Mouse (Mus musculus) CH12.LX (cell line): ENCODE measurements at regions not wholly inside any gene's neighbourhood (a gene's known extent, or its start where the extent isn't known, plus 50 kb on each side); places are given as distances from the start of the nearest gene placed in this dataset.

Experiments
- DNase-seq: peaks from one replicate; pipeline ENCODE4 v3.0.0-alpha.2; 2013; ENCODE audit errors: extremely low read depth
- H3K27ac ChIP-seq: 2 replicates; pipeline ENCODE4 v1.5.1; 2012; ENCODE audit warnings: low read depth, mild to moderate bottlenecking, control low read depth, moderate library complexity; ENCODE audit not compliant: insufficient read depth
- H3K27me3 ChIP-seq: replicated peaks from 2 replicates; pipeline ENCODE3; 2012; ENCODE audit warnings: inconsistent platforms
- H3K36me3 ChIP-seq, 2 experiments: replicated peaks in 1 of 2; 2 replicates each; pipeline versions ENCODE3 to v1.6.1; 2012; ENCODE audit warnings: inconsistent platforms in 1 of 2, low read length in 1 of 2, mild to moderate bottlenecking in 1 of 2, mixed read lengths in 1 of 2, moderate library complexity in 1 of 2; ENCODE audit not compliant: control insufficient read depth in 1 of 2, insufficient read depth in 1 of 2
- H3K4me1 ChIP-seq, 2 experiments: 2 replicates each; pipeline ENCODE4 v1.6.1; 2012; ENCODE audit warnings: inconsistent platforms in 1 of 2, moderate library complexity in 1 of 2; ENCODE audit not compliant: insufficient read depth in 2 of 2, control insufficient read depth in 1 of 2
- H3K4me2 ChIP-seq: 2 replicates; pipeline ENCODE4 v1.6.1; 2012; ENCODE audit warnings: low read depth, mild to moderate bottlenecking, control low read depth; ENCODE audit not compliant: poor library complexity, insufficient read depth, severe bottlenecking
- H3K4me3 ChIP-seq, 3 experiments: fragments of 150-350 bp in 1 of 3; sonication (generic) in 1 of 3; replicated peaks in 1 of 3; 2 replicates each; pipeline versions ENCODE3 to v1.5.1; 2011 to 2012; ENCODE audit warnings: low read depth in 2 of 3, low read length in 2 of 3, mild to moderate bottlenecking in 2 of 3, moderate library complexity in 2 of 3, control low read depth in 1 of 3, improper control_type of control experiment in 1 of 3, inconsistent platforms in 1 of 3, mixed read lengths in 1 of 3; ENCODE audit not compliant: poor library complexity in 1 of 3
- H3K79me2 ChIP-seq: replicated peaks from 2 replicates; pipeline ENCODE4 v1.6.1; 2012; ENCODE audit warnings: mild to moderate bottlenecking, moderate library complexity; ENCODE audit not compliant: control insufficient read depth, poor library complexity, insufficient read depth, severe bottlenecking; ENCODE audit errors: extremely low read depth
- H3K9ac ChIP-seq: 2 replicates; pipeline ENCODE4 v1.6.1; 2012; ENCODE audit warnings: low read depth, mild to moderate bottlenecking, control low read depth, moderate library complexity; ENCODE audit not compliant: insufficient read depth
- H3K9me3 ChIP-seq: replicated peaks from 2 replicates; pipeline ENCODE3; 2012; ENCODE audit warnings: low read length, inconsistent platforms, mixed read lengths
- CHD2 ChIP-seq: IDR thresholded peaks from 2 replicates; pipeline ENCODE4 v1.6.1; 2011; ENCODE audit warnings: low read length, improper control_type of control experiment
- EP300 ChIP-seq: IDR thresholded peaks from 2 replicates; pipeline ENCODE4 v1.6.1; 2011; ENCODE audit warnings: low read length, improper control_type of control experiment
- ETS1 ChIP-seq: conservative IDR thresholded peaks from 2 replicates; pipeline ENCODE4 v1.6.1; 2012; ENCODE audit warnings: low read depth, mild to moderate bottlenecking, inconsistent platforms, low read length, improper control_type of control experiment, moderate library complexity
- HCFC1 ChIP-seq: IDR thresholded peaks from 2 replicates; pipeline ENCODE4 v1.6.1; 2012; ENCODE audit warnings: low read depth, mild to moderate bottlenecking, inconsistent platforms, low read length, improper control_type of control experiment
- KAT2A ChIP-seq: IDR thresholded peaks from 2 replicates; pipeline ENCODE4 v1.6.1; 2012; ENCODE audit warnings: low read length, improper control_type of control experiment, inconsistent platforms; ENCODE audit not compliant: insufficient replicate concordance
- PAX5 ChIP-seq: IDR thresholded peaks from 2 replicates; pipeline ENCODE4 v1.6.1; 2012; ENCODE audit warnings: low read length, inconsistent platforms, mixed read lengths
- TCF12 ChIP-seq: IDR thresholded peaks from 2 replicates; pipeline ENCODE4 v1.6.1; 2014; ENCODE audit warnings: low read depth, mild to moderate bottlenecking, inconsistent platforms, low read length, improper control_type of control experiment
- ZNF384 ChIP-seq: IDR thresholded peaks from 2 replicates; pipeline ENCODE4 v1.6.1; 2012; ENCODE audit warnings: low read depth, low read length, improper control_type of control experiment, inconsistent platforms
- dilution Hi-C: fragments of 300-500 bp; cut with MboI; formaldehyde crosslinking; loops from 2 replicates; pipeline ENCODE4 v1.14.3; 2020; ENCODE audit warnings: low sequenced_read_pairs; ENCODE audit not compliant: extremely low pct_unique_long_range_greater_than_20kb, extremely low pct_ligation_motif_present
- in situ Hi-C: fragments of 300-500 bp; cut with MboI; formaldehyde crosslinking; loops from 3 replicates; pipeline ENCODE4 v1.14.3; 2019; ENCODE audit warnings: low sequenced_read_pairs, low pct_ligation_motif_present, low pct_unique_long_range_greater_than_20kb, mixed read lengths

DNA sequence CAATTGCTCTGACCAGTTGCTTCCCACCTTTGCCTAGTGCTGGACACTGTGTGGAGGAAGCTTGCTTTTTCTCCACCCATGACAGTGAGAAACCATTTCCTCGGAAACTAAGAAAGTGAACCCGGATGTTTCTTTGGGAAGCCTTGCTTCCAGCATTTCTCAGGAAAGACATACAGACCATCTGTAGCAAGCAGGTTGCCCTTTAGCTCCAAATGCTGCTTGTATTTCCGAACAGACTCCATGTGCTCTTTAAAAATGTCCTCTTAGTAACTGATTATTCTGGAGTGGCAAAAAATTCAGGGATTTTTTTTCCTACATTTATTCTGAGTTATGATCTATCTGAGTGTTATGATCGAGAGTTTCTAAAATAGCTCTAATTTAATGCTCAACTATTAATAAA, 577.9 kb upstream of the Nrsn1 start:
- DNase-seq = no peak

DNA sequence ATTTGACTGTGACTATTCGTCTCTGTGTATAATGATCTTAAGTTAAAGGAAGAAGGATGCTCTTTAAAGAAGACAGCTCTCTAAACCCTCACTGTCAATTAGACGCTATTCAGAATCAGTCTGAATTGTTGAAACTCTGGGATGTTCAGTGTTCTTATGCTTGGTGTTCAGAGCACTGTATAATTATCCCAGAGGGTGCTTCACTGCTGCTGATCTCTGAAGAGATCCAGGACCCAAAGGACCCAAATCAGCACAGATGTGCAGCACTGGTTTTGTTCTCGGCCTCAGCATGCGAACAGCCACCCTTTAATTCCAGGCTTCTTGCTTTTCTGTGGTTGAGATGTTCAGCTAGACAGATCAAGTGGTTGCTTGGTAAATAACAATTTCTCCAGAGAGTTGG, 567.9 kb upstream of the Nrsn1 start:
- H3K36me3 ChIP-seq = no peaks in the 10 kb centered on the region
- H3K4me2 ChIP-seq = no peak overlapping the region
- no peaks in the 10 kb centered on the region for H3K9me3 ChIP-seq
- TF ChIP-seq KAT2A = no peak
- no peak for TF ChIP-seq TCF12
- TF ChIP-seq CHD2 = no peak
- no peak for TF ChIP-seq ETS1
- H3K27ac ChIP-seq = no peak overlapping the region
- no peak overlapping the region for H3K9ac ChIP-seq
- DNase-seq = no peak
- H3K4me1 ChIP-seq = no peaks in the 10 kb centered on the region
- dilution Hi-C loops (no loop called here), in situ Hi-C loops (no loop called here)
- no peaks in the 10 kb centered on the region for H3K79me2 ChIP-seq
- H3K27me3 ChIP-seq = no peaks in the 10 kb centered on the region
- no peak overlapping the region for H3K4me3 ChIP-seq

More for the DNA sequence above, 577.9 kb upstream of the Nrsn1 start:
- H3K9ac ChIP-seq = no peak overlapping the region
- H3K9me3 ChIP-seq = no peaks in the 10 kb centered on the region
- no peaks in the 10 kb centered on the region for H3K79me2 ChIP-seq
- no peaks in the 10 kb centered on the region for H3K36me3 ChIP-seq
- dilution Hi-C loops = no loop called here
- H3K4me1 ChIP-seq = no peaks in the 10 kb centered on the region
- H3K27me3 ChIP-seq = no peaks in the 10 kb centered on the region
- H3K4me3 ChIP-seq = no peak overlapping the region
- no peak overlapping the region for H3K4me2 ChIP-seq
- no peak overlapping the region for H3K27ac ChIP-seq
- TF ChIP-seq PAX5 (no peak), ZNF384 (no peak), EP300 (no peak)
- in situ Hi-C loops = no loop called here

DNA sequence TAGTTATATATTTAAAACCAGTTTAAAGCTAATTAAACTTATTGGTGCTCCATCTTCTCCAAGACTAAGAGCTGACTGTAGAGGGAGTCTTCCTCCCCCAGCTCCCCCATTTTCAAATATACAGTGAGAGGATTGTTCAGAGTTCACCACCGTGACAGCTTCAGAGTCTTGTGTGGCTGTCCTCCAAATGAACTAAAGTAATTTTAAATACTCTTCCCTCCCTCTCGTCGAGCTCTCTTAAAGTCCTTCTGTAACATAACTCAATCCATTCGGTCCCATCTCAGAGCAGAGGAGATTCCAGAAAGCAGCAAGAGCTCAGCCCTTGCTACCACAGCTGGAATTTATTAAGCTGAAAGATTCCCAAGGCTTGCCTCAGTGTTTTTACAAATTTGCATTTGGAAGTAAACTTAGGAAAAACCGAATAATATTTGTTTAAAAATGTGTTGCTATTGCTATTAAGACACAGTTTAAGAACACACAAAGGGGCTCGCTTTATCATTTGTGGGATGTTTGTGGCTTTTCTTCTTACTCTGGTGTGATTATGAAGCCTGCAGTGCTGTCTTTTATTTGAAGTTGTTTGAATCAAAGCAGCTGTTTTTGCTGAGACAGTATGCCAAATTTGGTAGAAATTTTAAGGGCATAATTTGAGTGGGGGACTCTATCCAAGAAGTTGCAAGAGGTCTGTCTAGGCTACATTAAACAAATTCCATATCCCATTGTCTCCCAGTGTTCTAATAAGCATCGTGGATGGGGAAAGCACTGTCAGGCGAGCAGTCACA, 559.0 kb upstream of the Nrsn1 start:
- no peak overlapping the region for H3K4me2 ChIP-seq
- in situ Hi-C loops (no loop called here), dilution Hi-C loops (no loop called here)
- H3K4me1 ChIP-seq = no peaks in the 10 kb centered on the region
- no peaks in the 10 kb centered on the region for H3K9me3 ChIP-seq
- no peak for DNase-seq
- no peaks in the 10 kb centered on the region for H3K79me2 ChIP-seq
- no peak for TF ChIP-seq HCFC1
- no peaks in the 10 kb centered on the region for H3K36me3 ChIP-seq
- no peak overlapping the region for H3K4me3 ChIP-seq
- H3K9ac ChIP-seq = no peak overlapping the region
- no peaks in the 10 kb centered on the region for H3K27me3 ChIP-seq
- no peak overlapping the region for H3K27ac ChIP-seq
